Mouse (Mus musculus) hindbrain, postnatal 0 days (tissue): ENCODE measurements around the gene Ywhaq. TPM values are rescaled to one million over a fixed set of nuclear protein-coding genes. Genes with fewer than 3 reads are reported as not detected.

Experiments
- ATAC-seq: fragments of 200-750 bp; cut with Nextera tagmentation; 2 replicates; pipeline ENCODE4 v1.8.0; 2017; ENCODE audit warnings: mild to moderate bottlenecking, moderate TSS enrichment, moderate library complexity
- DNase-seq: peaks from one replicate; pipeline ENCODE4 v3.0.0-alpha.2; 2015; ENCODE audit warnings: low spot score
- H3K27ac ChIP-seq: fragments of 300-500 bp; sonication (generic); 2 replicates; pipeline ENCODE4 v1.5.1; 2014; ENCODE audit warnings: mild to moderate bottlenecking
- H3K27me3 ChIP-seq: fragments of 300-500 bp; sonication (generic); 2 replicates; pipeline ENCODE4 v1.6.1; 2014; ENCODE audit warnings: low read length, mixed read lengths; ENCODE audit not compliant: insufficient read depth
- H3K36me3 ChIP-seq: fragments of 300-500 bp; sonication (generic); 2 replicates; pipeline ENCODE4 v1.6.1; 2014; ENCODE audit warnings: low read length, mixed read lengths; ENCODE audit not compliant: insufficient read depth
- H3K4me1 ChIP-seq: fragments of 300-500 bp; sonication (generic); 2 replicates; pipeline ENCODE4 v1.6.1; 2014; ENCODE audit warnings: antibody characterized with exemption, low read length, mixed read lengths; ENCODE audit not compliant: insufficient read depth
- H3K4me2 ChIP-seq: fragments of 300-500 bp; sonication (generic); 2 replicates; pipeline ENCODE4 v1.6.1; 2014; ENCODE audit warnings: low read depth, mild to moderate bottlenecking, low read length, moderate library complexity, mixed read lengths
- H3K4me3 ChIP-seq: fragments of 300-500 bp; sonication (generic); 2 replicates; pipeline ENCODE4 v1.5.1; 2014; ENCODE audit warnings: low read length
- H3K9ac ChIP-seq: fragments of 300-500 bp; sonication (generic); replicated peaks from 2 replicates; pipeline ENCODE4 v1.6.1; 2014; ENCODE audit warnings: mild to moderate bottlenecking, low read length, moderate library complexity, mixed read lengths
- H3K9me3 ChIP-seq: fragments of 300-500 bp; sonication (generic); 2 replicates; pipeline ENCODE4 v1.6.1; 2016; ENCODE audit warnings: low read length, mixed read lengths
- CTCF ChIP-seq: IDR thresholded peaks from 2 replicates; pipeline ENCODE4 v1.5.1; 2016; ENCODE audit warnings: antibody characterized with exemption, control low read depth, low read depth
- WGBS: fragments of 180-500 bp; shearing (Covaris S2); extraction: QIAGEN DNeasy Blood & Tissue Kit; methylation state at CpG from one replicate; pipeline ENCODE4 v1.1.7; 2014; 5-methylcytosine and 5-hydroxymethylcytosine counted together
- polyA plus RNA-seq: library from polyadenylated mRNA; unstranded; fragments of >200 nt; fragmentation: Nextera tagmentation; extraction: Ambion mirVana; gene quantifications from 2 replicates; pipeline ENCODE4 v1.2.1, GENCODE M21; 2015
- total RNA-seq: library from RNA; depleted of rRNA; stranded (reverse); fragments of >200 nt; gene quantifications from 2 replicates; pipeline ENCODE4 v1.2.3, GENCODE M21; 2014; rRNA removed

Gene Ywhaq
- 579 and 622 TPM in 2 replicates for total RNA-seq
- 1,086 and 1,131 TPM in 2 replicates for polyA plus RNA-seq

- Histone ChIP-seq H3K4me3 (peak within 1 kb of the TSS; percentile 99), H3K9ac (peak within 1 kb of the TSS; percentile 99), H3K36me3 (peaks cover 3% of the 10 kb centered on the region; the same call in 1 of the 2 replicates), H3K4me2 (peak within 1 kb of the TSS; percentile 70), H3K27ac (peak within 1 kb of the TSS; percentile 100), H3K4me1 (peaks cover 16% of the 10 kb centered on the region), H3K9me3 (no peaks in the 10 kb centered on the region), H3K27me3 (no peaks in the 10 kb centered on the region)
- ATAC-seq (peak; percentile 99), DNase-seq (peak; percentile 99)
- 0 out of 2 replicates have a peak, but pooled peaks have one; percentile 5 for TF ChIP-seq CTCF
- under 1% methylated on average over 87 of the region's 103 CpGs for whole genome bisulfite sequencing
Measured at GRCm38 (mm10) chr12:21417100-21418070, at the start of gene Ywhaq. Gene Ywhaq (minus strand): TSS chr12:21417637.

DNA sequence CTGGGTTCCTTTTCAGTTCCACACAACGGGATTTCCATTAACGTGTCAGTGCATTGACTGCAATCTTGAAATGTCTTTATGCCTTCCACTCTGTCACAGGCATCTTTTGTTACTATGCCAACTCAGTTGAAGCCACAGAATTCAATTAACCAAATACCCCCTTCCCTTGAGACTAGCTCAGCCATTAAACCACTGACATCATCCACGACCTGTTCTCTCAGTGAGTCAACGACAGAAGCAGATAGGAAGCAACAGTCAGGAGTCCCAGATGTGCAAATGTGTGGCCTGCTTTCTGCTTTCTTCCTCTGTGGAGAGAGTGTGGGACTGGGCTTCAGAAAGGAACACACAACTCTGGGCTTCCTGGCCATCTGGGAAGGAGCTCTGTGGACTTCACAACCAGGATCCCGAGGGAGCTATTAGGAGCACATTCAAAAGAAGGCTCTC is 46.0 kb upstream of the Ywhaq start:
- WGBS: 30% methylated on average over 5 of the region's 5 CpGs
- no peak overlapping the region for H3K9ac ChIP-seq

DNA sequence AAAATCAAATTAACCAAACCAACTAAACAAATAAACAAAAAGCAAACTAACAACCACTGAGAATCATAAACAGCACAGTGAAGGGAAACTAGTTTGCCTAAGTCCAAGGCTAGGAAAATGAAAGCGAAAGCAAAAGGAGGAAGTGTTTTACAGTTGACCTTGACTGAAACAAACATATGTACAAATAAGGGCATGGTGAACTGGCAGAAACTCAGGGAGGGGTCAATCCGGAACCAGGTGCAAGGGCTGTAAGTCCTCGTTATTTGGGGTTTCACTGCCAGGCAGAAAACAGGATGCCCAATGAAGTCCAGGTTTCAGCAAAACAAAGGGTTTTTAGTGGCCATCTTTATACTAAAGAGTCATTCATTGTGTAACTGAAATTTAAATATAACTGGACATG is 45.2 kb upstream of the Ywhaq start:
- no peak overlapping the region for H3K4me3 ChIP-seq
- H3K27ac ChIP-seq: no peak overlapping the region
- H3K4me1 ChIP-seq: 0 out of 2 replicates have a peak, but pooled peaks cover 5% of the 10 kb centered on the region
- H3K36me3 ChIP-seq: no peaks in the 10 kb centered on the region
- DNase-seq (no peak), ATAC-seq (no peak)
- no peaks in the 10 kb centered on the region for H3K9me3 ChIP-seq
- H3K9ac ChIP-seq: no peak overlapping the region
- WGBS: 79% methylated on average over 3 of the region's 3 CpGs
- H3K4me2 ChIP-seq: no peak overlapping the region
- no peaks in the 10 kb centered on the region for H3K27me3 ChIP-seq
- TF ChIP-seq CTCF: no peak

More for the DNA sequence above, 46.0 kb upstream of the Ywhaq start:
- peak; percentile 53 for DNase-seq
- no peak overlapping the region for H3K4me3 ChIP-seq
- H3K4me2 ChIP-seq: no peak overlapping the region
- H3K27ac ChIP-seq: peak overlapping the region; percentile 4; the same call in 1 of the 2 replicates
- H3K27me3 ChIP-seq: no peaks in the 10 kb centered on the region
- H3K9me3 ChIP-seq: no peaks in the 10 kb centered on the region
- no peaks in the 10 kb centered on the region for H3K36me3 ChIP-seq
- 0 out of 2 replicates have a peak, but pooled peaks cover 5% of the 10 kb centered on the region for H3K4me1 ChIP-seq
- no peak for TF ChIP-seq CTCF
- ATAC-seq: peak; percentile 69

DNA sequence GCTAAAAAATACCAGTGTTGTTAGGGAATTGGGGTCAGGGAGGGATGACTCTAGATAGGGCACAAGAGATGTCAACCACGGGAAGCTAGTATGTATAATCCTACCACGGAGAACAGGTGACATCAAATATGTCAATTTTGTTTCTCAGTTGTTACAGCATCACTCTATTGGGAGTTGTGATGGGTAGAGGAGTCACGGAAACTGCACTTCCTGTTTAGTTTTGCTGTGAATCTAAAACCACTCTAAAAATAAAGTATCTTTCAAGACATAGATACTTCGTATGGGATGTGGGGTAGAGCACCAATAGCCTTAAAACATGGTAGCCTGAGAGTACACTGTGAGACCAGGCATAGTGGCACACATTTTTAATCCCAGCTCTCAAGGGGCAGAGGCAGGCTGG is 42.2 kb upstream of the Ywhaq start:
- H3K27me3 ChIP-seq: no peaks in the 10 kb centered on the region
- H3K9ac ChIP-seq: no peak overlapping the region
- 92% methylated on average over 4 of the region's 4 CpGs for WGBS
- ATAC-seq: no peak
- no peak overlapping the region for H3K4me2 ChIP-seq
- no peak overlapping the region for H3K27ac ChIP-seq
- H3K4me3 ChIP-seq: no peak overlapping the region
- H3K36me3 ChIP-seq: no peaks in the 10 kb centered on the region
- H3K4me1 ChIP-seq: 0 out of 2 replicates have a peak, but pooled peaks cover 5% of the 10 kb centered on the region
- no peak for TF ChIP-seq CTCF
- no peaks in the 10 kb centered on the region for H3K9me3 ChIP-seq
- no peak for DNase-seq

- Histone ChIP-seq H3K9me3 (no peaks in the 10 kb centered on the region; the same call in 1 of the 2 replicates), H3K27ac (no peak overlapping the region), H3K4me3 (no peak overlapping the region), H3K4me1 (no peaks in the 10 kb centered on the region), H3K9ac (no peak overlapping the region), H3K36me3 (no peaks in the 10 kb centered on the region), H3K27me3 (no peaks in the 10 kb centered on the region), H3K4me2 (no peak overlapping the region)
- TF ChIP-seq CTCF: no peak
- WGBS: 96% methylated on average over 1 of the region's 1 CpGs
- DNase-seq: no peak
- no peak for ATAC-seq
Measured at GRCm38 (mm10) chr12:21456021-21456420, 38.6 kb upstream of the Ywhaq start.

- Histone ChIP-seq H3K4me1 (no peaks in the 10 kb centered on the region), H3K9me3 (no peaks in the 10 kb centered on the region; the same call in 1 of the 2 replicates), H3K36me3 (no peaks in the 10 kb centered on the region), H3K9ac (no peak overlapping the region), H3K27me3 (no peaks in the 10 kb centered on the region), H3K4me2 (no peak overlapping the region), H3K27ac (no peak overlapping the region), H3K4me3 (no peak overlapping the region)
- DNase-seq: peak; percentile 7
- 31% methylated on average over 1 of the region's 1 CpGs for WGBS
- no peak for TF ChIP-seq CTCF
- peak; percentile 69; the same call in 1 of the 2 replicates for ATAC-seq
Measured at GRCm38 (mm10) chr12:21451752-21452151, 34.3 kb upstream of the Ywhaq start.
